Comparison of ENCODE assay signal across 22 mouse cellular contexts in the genomic region with DNA sequence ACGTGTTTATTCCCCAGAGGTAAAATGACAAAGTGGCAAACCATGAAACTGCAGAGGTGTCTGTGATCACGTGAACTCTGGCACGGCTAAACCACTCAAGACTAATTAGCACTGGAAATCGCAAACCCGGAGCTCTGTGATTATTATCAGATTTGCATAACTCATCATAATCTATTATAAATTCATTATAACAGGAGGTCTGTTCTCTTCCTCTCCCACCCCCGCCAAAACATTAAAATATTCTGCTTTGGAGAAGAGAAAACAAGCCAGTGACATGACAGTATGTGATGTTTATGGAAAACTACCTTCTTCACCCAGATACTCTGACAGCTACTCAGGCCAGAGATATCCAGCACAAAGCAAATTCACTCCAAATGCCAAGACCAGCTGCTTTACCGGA.
"Had no signal": no experiment of that assay in that cellular context is flagged by ENCODE, and none has a peak within 500 bp of the region (broad histone marks: within the 10 kb centered on the region; RNA-seq: fewer than 3 reads in every experiment).

No protein-coding gene starts in this region.

- H3K27ac ChIP-seq: intestine, embryonic 15.5 days; kidney, embryonic 15.5 days; limb, embryonic 10.5 days; limb, embryonic 13.5 days; liver, embryonic 12.5 days; liver, embryonic 15.5 days; lung, embryonic 15.5 days; neural tube, embryonic 13.5 days had no signal

- H3K27me3 ChIP-seq: intestine, embryonic 15.5 days; limb, embryonic 13.5 days; liver, embryonic 12.5 days; liver, embryonic 15.5 days; lung, embryonic 15.5 days; neural tube, embryonic 13.5 days had no signal

- ATAC-seq: intestine, embryonic 15.5 days; liver, embryonic 12.5 days; midbrain, embryonic 16.5 days had no signal

- H3K9me3 ChIP-seq: intestine, embryonic 15.5 days; kidney, embryonic 15.5 days; limb, embryonic 10.5 days; limb, embryonic 13.5 days; liver, embryonic 12.5 days; liver, embryonic 15.5 days; lung, embryonic 15.5 days; neural tube, embryonic 13.5 days had no signal

- H3K4me3 ChIP-seq: intestine, embryonic 15.5 days; kidney, embryonic 15.5 days; limb, embryonic 10.5 days; limb, embryonic 13.5 days; liver, embryonic 12.5 days; liver, embryonic 15.5 days; lung, embryonic 15.5 days; myocyte; neural tube, embryonic 13.5 days had no signal

- H3K36me3 ChIP-seq: intestine, embryonic 15.5 days; kidney, embryonic 15.5 days; limb, embryonic 10.5 days; limb, embryonic 13.5 days; liver, embryonic 12.5 days; liver, embryonic 15.5 days; lung, embryonic 15.5 days; neural tube, embryonic 13.5 days had no signal

- H3K9ac ChIP-seq: intestine, embryonic 15.5 days; kidney, embryonic 15.5 days; limb, embryonic 13.5 days; liver, embryonic 12.5 days; liver, embryonic 15.5 days; lung, embryonic 15.5 days; neural tube, embryonic 13.5 days had no signal

- H3K4me1 ChIP-seq: intestine, embryonic 15.5 days; liver, embryonic 12.5 days; liver, embryonic 15.5 days; lung, embryonic 15.5 days had no signal

- H3K4me2 ChIP-seq: intestine, embryonic 15.5 days; kidney, embryonic 15.5 days; limb, embryonic 13.5 days; liver, embryonic 12.5 days; liver, embryonic 15.5 days; lung, embryonic 15.5 days; midbrain, embryonic 11.5 days; neural tube, embryonic 13.5 days had no signal

- DNase-seq: kidney, adult 11 months; kidney, adult 8-10 months; kidney, postnatal 10 days; kidney, postnatal 36 days; liver; lung, adult 18-20 months; lung, postnatal 10 days; lung, postnatal 4 days; retina, postnatal 1 day; thymus, adult 18-20 months; thymus, postnatal 36 days had no signal
